Mouse (Mus musculus): ENCODE measurements at regions not wholly inside any gene's neighbourhood (a gene's known extent, or its start where the extent isn't known, plus 50 kb on each side); places are given as distances from the start of the nearest gene placed in this dataset.

DNA sequence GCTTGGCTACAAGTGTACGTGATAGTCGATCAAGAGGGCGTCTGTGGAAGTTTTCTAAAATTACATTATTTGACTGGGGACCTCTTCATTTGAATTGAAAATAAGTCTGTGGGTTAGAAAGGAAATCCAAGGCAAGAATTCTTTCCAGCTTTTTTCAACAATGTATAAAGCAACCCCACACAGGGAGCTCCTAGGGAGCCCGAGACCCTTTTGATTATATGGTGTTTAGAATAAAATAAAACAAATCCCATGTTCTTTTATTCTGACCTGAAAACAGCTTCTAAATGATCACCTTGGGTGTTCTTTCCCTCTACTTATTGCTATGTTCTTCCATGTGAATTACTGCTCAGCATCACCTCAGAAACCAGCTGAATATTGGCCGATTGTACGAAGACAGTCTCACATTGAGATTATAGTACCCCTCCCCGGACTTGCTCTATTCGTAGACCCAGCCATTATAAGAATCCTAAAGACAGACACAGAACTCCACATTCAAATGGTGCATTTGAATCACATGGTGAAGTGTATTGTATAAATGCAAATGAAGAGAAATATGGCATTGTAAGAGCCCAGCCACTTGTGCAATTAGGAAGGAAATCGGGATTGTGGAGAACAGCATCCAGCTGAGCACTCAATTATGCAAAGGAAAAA lies 236.3 kb upstream of the Map3k7 start:
- DNase-seq: no peak

DNA sequence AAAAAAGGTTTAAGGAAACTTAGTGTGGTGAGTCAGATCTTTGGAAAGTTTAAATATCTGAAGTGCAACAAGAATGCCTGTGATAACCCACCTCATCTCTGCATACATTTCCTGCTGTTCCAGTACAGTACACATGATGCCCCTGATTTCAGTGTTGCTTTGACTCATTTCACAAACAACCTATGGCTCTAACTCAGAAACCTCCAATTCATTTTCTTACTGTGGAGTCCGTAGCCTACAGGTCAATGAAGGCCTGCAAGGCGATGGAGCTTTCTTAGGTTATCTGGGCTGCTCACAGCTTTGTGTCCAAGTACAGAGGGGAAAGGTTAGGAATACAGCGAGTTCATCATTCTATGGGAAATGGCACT lies 235.8 kb upstream of the Map3k7 start:
- no peak for DNase-seq

DNA sequence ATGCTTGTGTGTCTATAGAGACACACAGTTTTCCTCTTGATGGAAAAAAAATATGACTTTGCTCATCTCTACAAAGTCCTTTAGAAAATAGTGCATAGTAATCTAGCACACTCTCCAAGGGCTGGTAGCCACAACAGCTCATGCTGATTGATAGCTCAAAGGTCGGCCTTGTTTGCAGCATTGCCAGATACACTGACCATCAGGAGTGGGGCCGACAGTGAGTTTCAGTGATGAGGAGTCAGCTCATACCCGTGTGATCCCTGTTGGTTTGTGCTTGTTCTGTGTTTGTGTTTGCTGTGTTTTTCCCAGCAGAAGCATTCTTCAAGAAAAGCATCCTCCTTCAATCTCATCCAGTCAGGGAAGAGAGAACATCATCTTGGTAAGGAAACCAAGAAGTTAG lies 220.1 kb upstream of the Map3k7 start:
- DNase-seq: no peak

DNA sequence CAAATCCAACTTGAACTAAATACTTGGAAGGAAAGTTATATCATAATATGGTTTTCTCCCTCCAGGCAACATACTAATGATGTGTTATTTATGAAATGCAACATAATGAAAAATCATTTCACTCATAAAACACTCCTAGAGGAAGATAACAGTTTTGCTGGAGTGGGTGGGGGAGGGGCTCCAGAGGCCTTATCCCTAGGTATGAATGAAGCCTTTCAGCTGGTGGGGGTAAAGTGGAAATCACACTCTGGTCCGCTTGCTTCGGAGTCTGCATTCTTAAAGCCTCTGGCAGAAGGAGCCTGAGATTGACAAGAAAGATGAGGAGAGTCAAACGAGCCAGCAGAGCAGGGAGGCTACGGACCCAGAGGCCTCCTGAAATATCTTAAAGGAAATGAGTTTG lies 219.5 kb upstream of the Map3k7 start:
- DNase-seq: no peak

DNA sequence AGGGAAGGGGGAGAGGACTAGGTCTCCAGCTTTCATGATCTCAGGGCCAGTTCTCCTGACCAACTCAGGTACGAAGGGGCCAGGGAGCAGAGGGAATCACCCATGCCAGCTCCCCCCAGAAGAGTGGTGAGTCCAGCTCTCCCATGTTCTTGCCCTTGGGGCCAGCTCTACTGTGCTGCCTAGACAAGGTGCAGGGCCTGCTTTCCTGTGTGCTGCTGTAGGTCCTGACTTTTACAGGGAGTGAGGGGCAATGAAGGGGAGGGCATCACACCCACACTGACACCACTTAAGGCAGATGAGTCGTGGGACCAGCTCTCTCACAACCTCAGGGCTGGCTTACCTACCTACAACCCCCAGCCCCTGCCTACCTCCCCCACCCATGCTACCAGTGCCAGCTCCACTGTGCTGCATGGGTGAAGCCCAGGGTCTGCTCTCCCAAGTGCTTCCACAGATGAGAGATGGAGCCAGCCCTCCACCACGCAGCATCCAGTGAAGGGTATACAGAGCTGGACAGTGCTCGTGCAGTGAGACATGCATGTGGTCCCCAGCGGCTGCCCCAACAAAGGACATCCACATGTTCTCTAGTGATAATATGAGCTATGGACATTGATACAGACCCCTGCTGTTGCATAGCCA lies 210.1 kb upstream of the Map3k7 start:
- DNase-seq: no peak

DNA sequence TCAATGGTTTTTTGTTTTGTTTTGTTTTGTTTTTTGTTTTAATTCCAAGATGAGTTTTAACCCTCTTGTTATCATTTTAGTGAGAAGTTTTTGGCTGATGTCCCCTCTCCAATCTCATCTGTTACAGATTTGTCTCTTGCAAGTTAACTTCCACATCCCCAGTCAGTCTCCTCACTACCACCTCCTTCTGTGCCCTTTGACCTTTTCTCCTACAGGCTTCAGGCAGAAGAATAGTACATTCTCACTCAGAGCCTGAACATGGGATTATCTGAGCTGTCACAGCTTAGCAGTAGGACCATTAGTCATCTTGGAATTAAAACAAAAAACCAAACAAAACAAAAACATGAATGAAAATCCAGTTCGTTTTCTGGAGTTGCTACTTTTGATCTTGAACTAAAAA lies 206.8 kb upstream of the Map3k7 start:
- no peak for DNase-seq

DNA sequence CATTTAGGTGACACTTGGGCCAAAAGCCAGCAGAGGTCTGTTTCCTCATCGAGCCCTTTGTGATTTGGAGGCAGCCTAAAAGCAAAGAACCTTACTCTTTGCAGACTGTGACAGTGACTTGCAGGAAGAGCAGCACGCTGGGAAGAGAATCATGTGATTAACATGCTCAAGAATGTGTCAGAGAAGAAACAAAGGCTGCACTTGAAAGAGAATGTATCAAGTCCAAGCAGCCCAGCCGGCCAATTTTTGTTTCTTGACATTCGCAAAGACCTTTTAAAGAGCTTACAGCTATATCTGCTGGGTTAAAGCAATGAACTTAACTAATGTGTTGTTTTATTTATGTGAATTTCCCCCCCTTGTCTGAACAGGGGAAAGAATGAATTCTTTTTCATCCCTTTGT lies 203.8 kb upstream of the Map3k7 start:
- DNase-seq: no peak

DNA sequence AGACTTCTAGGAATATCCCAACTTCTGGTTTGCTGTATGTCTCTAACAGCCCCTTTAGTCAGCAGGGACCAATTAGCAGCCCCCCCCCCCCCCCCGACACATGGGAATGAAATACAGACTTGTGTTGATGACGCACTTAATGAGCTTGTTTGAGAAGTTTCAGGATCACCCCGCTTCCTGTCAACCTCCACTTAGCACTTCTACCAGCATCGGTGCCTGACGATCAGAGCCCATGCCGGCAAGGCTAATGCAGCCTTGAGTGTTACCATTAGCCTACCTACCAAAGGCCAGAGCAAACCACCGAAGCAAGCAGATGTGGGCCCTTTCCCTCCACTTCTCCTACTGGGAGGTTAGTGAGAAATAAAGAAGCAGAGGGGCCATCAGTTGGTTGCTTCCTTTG lies 201.7 kb upstream of the Map3k7 start:
- DNase-seq: no peak

DNA sequence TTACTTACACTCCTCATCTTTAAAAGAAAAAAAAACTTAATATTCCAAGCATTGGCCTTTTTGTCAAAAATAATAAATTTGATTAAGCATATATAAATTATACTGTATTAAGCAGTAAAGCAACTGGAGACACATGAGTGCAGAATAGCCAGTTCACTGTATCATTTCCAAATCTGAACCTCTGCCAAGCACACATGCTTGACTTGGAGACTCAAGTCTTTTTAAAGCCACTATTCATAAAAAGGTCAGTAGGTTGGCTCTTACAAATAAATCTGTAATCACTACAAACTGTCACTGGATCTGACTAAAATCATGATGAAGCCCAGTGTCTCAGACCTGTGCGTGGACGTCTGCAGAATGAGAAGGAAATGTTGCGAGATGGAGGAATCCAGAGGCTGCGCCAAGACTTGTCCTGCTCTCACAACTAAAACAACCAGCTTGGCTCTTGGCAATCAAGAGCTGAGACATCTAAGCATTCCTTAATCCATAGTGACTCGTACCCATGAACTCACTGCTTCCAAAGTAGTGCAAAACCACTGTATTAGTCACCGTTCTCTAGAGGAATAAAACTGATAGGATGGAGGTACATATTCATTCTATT lies 195.8 kb upstream of the Map3k7 start:
- no peak for DNase-seq

DNA sequence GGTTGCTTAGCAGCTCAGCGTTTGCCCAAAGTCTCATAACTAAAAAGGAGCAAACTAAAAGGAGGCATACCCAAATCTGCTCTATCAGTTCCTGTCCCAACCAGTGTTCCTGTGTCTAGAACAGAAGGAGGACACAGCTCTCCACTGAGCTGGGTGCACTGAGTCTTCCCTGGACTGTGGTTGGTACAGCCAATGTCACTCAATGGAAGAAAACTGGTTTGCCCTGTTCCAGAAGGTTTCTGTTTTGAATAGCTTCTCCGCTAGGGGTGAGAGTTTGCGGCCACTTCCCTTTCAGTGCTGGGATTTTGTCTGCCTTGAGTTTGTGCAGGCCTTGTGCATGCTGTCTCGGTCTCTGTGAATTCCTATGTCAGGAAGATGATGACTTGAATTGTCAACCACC lies 194.6 kb upstream of the Map3k7 start:
- DNase-seq: no peak

DNA sequence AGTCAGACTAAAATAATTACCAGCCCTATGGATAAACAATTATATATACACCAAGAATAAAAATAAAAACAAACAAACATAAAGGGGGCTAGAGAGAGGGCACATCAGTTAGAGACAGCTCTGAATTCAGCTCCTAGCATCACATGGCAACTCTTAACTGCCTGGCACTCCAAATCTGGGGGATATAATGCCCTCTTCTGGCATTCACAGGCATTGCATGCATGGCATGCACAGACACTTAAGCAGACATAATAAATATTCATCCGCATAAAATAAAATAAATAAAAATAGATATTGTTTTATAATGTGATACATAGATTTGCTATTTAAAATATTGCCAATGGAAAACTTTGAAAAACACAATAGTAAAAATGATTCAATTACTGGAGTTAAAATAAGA lies 177.6 kb upstream of the Map3k7 start:
- DNase-seq: no peak

DNA sequence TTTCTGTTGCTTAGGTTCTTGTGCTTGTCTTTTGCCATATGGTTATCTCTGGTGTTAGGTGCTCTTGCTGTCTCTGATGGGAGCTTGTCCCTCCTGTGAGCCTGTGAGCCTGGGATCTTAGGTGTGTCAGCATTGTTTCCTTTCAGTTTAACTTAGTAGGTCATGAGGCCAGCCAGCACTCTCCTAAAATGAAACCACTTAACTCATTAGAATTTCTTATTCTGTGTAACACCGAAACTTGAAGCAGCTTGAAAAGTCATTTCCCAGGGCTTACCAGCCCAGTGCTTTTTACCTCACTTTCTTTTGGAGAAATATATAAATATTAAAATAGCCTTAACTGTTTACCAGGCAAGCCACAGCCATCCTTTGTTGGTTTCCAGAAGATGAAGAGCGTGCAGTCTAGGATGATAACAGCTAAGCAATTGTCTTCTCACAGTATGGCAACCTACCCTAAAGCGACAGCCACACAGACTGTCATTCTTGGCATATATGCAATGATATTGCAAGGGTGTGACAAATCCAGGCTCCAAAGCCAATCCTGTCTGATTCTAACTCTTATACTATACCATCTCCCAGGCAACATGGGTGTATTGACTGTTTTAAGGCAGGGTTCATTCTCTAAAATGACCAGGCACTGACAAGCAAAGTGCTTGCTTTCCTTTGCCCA lies 146.2 kb upstream of the Map3k7 start:
- DNase-seq: no peak

DNA sequence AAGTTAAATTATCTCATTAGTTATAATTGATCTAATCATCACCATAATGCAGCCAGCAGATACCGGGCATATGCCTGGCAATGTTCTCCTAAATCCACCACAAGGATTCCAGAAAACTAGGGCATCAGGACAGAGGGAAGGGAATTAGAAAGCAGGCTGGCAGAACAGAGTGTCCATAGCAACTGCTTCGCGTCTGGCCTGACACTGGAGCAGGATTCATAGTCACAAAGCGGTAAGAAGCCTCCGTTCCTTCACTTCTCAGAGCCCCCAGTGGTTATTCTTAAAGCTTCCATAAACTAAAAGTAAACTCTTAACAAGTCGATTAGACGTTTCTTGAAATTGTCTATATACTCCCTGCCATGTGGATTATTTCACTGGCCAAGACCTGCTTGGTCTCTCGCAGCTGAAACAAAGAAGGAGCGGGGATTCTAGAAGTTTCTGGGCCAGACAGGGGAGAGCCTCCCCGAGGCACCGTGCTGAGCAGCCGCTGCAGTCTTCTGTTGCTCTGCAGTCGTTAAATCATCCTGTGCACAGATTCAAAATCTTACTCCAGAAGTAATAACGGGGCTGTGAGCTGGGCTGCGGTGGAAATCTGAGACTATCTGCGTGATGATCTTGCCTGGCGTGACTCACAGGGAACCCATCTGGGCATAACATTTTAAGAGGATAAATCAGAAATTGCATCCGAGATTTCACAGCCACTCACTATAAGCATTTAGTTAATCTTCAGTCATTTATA lies 144.2 kb upstream of the Map3k7 start:
- no peak for DNase-seq

DNA sequence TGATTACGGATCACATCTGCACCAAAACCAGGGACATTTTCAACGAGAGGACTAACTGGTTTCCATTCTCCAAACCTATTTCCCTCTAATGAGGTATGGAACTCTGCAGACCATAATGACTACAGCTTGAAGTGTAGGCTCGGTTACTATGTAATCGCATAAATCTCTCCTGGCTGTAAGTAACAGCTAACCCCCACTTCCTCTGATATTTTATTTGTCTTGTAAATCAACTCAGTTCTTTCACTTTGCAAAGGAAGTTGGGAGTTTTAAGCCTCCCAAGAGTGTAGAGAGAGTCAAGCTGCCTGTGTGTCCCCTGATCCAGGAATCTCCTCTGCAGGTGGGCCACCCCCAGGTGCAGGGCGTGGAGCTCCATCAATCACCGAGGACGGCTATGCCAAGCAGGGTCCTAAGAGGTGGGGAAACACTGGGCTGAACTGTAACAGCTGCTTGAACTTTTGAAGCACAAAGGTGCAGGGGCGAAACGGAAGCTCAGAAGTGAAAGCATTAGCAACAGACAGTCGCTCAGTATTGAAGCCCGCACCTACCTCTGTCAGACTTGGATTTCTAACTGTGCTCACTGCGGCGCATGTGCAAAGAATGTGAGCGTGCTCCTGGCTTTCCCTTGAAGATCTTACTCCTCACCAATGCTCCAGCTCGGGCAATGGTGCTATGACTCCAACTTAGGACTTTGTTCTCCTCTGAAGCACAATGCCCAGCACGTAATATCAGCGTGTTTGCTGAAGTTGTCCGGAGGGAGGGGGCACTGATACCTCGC lies 140.1 kb upstream of the Map3k7 start:
- peak; percentile 13 to 32 for DNase-seq

DNA sequence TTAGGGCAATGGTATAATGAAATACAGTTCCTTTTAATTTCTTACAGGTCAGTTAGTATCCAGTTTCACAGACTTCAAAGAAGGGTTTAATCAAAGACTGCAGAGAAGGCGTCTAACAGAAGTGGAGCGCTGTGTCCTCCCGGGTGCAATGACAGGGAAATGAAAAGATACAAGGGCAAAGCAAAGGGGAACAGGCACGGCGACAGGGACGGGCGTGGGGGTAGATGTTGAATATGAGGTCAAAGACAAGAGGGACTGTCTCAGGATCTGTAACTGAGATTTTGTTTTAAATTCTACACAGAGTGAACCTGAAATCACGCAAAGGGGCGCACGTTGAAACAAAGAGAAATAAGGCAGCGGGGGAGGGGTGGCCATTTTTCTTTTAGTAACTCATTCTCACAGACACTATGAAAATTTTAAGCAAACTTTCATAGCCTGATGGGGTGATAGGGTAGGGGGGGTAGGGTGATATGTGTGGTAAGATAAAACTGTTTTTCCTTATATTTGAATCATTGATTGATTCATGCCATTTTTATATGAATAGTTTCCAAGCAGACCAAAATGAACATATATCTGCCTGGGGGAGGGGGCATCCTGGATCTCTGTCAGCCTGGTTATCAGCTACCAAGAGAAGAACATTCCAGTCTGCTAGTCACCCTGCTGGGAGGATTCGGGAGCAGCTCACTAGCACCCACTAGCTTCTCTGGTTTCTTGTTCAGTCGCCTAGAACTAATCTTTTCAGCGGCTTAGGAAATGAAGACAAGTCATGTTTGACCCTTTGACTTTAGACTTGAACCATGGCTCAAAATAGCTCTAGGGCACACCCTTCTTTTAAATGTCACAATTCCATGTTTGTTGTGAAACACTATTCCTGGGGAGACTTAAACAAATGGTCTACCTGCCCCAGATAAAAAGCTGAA lies 139.1 kb upstream of the Map3k7 start:
- DNase-seq: no peak

DNA sequence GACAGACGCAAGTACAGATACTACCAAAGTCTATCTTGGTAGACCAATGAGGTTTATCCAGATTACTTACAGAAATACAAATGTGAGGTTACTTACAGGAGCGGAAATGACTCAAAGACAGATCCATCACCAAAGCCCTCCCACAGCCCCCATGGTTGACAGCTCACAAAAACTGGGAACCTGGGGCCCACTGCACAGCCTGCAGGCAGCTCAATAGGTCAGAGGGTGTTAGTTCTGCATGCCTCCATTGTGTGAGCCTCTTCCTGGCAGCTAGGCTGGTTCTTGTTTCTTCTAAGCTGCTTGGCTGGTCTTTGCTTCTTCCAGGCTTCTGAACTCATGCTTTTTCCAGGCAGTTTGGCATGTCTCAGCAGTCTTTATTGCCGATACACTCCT lies 138.5 kb upstream of the Map3k7 start:
- no peak for DNase-seq

DNA sequence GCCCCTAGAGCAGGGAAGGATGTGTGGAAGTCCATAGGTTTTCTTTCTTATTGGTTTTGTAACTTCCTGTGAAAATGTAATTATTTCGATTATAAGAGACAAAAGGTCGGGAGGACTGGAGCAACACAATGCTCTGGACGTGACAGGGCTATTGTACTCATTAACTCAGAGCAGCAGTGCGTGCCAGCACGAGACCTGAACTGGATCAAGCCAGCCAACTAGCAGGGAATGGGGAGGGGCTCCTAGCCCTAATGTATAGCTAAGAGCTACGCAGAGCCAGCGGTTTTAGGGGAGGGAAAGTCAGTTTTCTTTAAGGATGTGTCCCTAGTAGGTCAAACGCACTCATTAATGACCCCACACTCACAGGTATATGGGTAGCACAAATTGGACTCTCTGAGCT lies 137.2 kb upstream of the Map3k7 start:
- no peak for DNase-seq

DNA sequence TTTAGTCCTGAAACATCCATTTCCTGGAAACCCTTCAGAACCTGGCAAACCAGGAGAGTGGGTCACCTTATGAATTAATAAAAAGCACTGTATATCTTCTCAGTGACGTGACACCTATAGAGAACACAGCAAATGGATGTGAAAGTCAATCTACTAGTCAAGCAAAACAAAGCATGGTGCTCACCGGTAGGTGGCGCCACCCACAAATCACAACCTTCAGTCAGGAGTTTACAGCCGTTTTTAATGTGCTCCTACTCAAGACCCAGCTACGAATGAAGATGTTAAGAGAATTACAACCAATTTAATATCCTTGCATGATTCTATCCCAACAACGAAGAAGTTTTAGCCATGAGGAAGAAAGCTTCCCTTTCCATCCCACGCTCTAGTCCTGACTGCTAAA lies 136.6 kb upstream of the Map3k7 start:
- no peak for DNase-seq

DNA sequence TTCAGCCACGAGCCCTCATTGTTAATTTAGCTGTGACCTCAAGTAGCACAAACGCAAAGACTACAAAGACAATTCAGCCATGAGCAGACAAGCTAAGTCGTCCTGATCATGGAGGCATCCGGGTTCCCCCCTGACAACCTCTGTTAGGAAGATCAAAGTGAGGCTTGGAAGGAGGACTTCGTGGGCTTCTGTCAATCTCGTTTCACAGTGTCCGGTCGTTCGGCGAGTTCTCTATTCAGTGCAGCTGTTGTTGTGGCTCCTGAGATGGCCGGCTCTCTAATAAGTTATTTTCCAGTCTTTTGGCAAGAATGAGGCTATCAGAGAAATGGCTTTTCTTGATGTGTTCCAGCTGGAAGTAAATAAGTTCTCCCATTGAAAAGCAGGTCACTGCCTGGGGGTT lies 133.7 kb upstream of the Map3k7 start:
- DNase-seq: no peak

DNA sequence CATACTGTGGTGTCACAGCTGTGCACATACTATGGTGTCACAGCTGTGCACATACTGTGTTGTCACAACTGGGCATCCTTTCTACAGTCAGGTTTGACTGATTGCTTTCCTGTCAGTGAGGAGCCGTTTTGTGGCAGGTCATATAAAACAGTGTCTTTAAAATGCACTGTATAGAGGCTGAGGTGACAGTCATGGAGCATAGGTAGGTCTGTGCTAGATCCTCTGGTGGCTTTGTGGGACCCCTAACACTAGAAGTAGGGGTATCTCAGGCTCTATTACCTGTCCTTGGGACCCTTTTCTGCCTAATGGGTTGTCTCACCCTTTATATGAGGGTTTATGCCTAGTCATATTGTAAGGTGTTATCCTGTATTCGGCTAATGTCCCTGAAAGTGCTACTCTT lies 132.4 kb upstream of the Map3k7 start:
- no peak for DNase-seq

DNA sequence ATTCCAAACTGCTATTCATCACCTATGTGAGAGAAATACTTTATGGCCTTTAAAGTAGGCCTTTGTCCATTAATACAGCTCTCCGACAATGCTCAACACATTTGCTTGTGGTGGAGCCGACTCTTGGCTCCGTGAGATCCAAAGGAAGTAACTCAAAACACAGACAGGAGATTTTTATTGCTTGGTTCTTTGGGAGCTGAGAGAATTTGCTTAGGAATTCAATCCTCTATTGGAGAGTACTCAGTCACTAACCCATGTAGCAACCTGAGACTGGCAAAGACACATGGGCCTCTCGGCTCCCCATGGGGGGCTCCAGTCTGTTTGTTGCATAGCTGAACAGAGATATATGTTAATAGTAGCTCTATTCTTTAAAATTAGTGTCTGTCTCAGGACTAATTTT lies 130.1 kb upstream of the Map3k7 start:
- no peak for DNase-seq

DNA sequence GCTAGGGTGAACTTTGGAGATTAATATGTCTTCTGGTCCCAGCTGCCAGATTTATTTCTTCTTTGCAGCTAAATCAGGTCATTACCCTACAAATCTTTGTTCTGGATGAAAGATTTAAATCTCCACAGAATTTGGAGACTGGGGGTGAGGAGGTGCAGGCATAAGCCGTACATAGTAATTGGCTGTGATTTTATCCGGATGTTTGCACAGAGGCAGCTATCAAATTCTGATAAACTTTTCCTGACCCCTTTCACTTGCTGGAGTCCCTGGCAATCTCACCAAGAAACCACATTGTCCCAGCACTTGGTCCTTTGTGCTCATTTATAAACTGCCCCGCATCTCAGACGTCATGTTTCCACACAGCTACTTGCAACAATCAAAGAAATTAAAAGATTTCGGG lies 128.8 kb upstream of the Map3k7 start:
- DNase-seq: no peak
